Mouse (Mus musculus): ENCODE data around the gene Prr19.

Prr19 gene

GRCm38 (mm10) chr7:25293191-25293739, 7.9 kb upstream of the Prr19 start:
- no peak for DNase-seq

- DNase-seq, result no peak
These were observed 6.7 kb upstream of the Prr19 start for GRCm38 (mm10) chr7:25294495-25294894.

DNA sequence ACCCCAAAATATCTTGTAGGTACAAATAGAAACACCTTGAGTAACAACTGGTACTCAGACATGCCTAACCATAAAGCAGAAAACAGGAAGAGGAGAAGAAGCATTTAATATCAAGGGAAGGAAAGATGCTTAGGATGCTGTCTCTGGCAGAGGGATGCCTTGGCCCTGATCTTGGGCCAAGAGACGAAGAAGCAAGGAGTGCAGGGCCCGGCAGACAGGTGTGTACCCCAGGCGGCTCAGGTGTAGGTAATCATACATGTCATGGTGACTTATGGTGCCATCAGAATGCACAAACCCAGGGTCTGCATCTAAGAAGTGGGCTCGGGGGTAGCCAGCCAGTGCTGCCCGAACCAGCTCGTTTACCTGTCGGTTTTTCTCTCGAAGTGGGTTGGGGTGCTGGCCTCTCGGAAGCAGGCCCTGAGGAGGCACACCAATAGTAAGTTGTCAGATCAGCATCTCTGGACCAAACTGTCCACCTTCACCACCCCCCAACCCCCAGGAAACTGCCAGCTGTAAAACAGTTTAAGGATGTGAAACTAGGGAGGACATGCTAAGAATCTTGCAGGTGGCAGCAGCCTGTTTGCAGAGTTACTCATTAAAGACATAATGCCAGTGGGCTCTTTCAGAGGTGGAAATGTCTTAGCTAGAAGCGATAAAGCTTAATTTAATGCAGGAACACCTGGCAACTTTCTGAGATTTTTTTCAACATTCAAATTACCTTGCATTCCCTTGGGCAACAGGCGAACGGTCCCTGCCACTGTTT, 6.1 kb upstream of the Prr19 start:
- no peak for DNase-seq

DNA sequence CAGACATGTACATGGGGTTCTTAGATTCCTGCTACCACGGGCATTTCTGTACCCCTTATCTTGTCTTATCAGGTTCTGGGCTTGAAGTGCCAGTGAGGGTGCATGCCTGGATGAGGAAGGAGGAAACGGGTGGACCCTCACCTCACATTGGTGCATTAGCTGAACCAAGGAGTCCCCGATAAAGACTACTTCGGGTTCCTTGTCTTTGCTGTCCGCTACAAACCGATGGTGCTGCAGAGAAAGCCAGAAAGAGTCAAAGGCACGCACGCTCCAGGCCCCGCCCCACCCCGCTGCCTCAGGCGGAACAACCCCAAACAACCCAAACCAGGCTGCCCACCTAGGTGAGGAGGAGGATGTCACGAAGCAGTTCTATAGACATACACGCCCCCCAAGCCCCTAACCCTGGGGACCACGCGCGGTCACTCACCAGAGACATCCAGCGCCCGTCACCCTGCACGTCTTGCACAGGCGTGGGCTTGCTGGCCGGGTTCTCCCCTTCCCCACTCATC, 4.2 kb upstream of the Prr19 start:
- DNase-seq, result peak in 1 of 2 experiments; percentile 56

DNA sequence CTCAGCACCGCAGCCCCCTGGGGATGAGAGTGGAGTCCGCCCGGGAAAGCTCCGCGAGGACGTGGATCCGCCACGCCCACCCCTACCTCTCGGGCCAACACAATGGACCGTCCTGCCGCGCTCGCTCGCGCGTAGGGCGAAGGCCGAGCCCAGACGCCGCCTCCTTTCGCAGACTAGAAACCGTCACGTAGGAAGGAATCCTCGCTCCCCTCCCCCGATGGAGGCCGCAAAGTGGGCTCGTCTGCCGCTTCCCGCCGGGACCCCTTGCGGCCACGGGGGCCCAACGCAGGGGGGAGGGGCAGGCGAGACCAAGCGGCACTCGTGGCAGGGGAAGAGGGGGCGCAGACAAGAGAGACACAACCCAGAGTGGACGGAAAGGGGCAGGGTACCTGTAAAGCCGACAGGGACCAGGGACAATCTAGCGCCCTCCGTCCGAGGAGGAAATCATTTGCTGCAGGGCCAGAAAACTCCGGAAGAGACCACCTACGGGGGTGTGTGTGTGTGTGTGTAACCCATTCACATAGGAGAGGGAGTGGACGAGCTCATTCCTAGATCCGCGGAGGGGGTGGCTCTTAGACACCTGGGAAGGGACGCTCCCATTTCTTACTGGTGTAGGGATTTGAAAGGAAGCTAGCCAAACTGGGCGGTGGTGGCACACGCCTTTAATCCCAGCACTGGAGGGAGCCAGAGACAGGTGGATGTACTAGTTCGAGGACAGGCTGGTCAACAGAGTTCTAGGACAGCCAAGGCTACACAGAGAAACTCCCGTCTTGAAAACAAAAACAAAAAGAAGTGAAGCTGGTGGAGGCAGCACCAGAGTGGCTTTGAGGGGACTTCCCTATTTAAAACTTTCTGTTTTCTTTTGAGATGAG, 3.5 kb upstream of the Prr19 start, which contains the start of gene Pafah1b3:
Gene Pafah1b3, minus strand, starts transcription at position 533 of the 872 bp plus-strand sequence.
- peak; percentile 85 to 88 for DNase-seq

GRCm38 (mm10) chr7:25303003-25303684, 1.9 kb downstream of the Prr19 start:
- no peak for DNase-seq

- DNase-seq, result no peak
These were observed 2.4 kb downstream of the Prr19 start for GRCm38 (mm10) chr7:25303685-25304006.

DNA sequence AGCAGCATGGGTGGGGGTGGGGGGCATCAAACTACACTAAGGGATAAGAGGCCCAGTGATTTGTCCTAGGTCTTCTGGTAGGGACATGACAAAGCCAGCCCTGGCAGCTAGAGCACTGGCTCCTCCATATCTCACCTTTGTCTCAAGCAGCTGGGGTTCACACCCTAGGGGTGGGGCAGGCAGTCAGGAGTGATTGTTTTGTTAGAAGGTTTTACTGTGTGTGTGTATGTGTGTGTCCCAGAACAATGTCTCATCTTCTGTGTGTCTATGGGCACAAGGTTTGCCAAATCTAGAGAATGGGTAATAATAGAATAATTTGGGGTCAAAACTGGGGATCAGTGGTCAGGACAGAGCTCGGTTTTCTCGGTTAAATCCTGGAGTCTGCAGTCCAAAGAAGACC, 4.3 kb downstream of the Prr19 start:
- no peak for DNase-seq

DNA sequence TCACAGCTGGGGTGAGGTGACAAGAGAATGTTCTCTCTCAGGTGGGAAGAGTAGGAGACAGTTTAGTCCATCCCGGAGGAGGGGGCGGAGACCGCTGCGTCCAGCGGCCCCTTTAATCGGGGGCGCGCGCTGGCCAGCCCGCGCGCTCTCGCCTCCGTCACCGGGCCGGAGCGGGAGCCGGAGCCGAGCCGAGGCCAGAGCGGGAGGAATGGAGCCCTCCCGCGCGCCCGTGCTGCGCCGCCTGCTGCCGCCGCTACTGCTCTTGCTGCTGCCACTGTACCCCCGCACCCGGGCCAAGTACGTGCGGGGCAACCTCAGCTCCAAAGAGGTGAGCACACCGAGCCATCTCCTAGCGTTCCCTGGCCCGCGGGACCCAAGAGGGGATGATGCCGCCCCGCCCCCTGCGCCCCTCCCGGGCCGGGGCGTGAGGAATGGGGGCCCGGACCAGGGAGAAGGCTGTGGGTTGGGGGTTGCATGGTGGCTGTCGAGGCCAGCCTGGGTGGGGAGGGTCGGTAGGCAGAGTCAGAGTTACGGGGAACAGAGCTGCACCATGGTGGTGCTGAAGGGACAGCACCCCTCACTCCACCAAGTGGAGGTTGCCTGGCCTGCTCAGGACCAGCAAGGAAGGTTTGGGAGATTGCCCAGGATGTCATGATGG, 4.9 kb downstream of the Prr19 start, which contains the start of gene Tmem145:
Gene Tmem145, plus strand, starts transcription at position 151 of the 658 bp plus-strand sequence.
- DNase-seq, result peak in 1 of 2 experiments; percentile 71

- DNase-seq, result no peak
These were observed 5.4 kb downstream of the Prr19 start for GRCm38 (mm10) chr7:25306614-25306996.

- no peak for DNase-seq
These were observed 7.6 kb downstream of the Prr19 start for GRCm38 (mm10) chr7:25308702-25309318.

GRCm38 (mm10) chr7:25309425-25309824, 8.2 kb downstream of the Prr19 start:
- no peak for DNase-seq

DNA sequence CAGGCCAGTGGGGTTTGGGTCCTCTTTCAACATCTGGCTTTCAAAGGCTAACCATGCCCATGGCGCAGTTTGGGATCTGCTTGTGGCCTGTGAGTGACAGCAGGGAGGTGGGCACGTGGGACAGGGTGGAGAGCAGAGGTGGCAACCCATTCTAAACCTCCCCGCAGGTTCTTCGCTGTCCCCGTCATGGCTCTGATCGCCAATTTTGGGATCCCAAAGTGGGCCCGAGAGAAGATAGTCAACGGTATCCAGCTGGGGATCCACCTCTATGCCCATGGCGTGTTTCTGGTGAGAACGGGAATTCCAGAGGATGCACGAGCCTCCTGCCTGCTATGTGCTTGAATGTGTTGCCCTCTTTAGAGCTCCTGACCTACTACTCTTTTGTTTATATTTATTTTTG, 10.0 kb downstream of the Prr19 start:
- DNase-seq, result no peak

DNA sequence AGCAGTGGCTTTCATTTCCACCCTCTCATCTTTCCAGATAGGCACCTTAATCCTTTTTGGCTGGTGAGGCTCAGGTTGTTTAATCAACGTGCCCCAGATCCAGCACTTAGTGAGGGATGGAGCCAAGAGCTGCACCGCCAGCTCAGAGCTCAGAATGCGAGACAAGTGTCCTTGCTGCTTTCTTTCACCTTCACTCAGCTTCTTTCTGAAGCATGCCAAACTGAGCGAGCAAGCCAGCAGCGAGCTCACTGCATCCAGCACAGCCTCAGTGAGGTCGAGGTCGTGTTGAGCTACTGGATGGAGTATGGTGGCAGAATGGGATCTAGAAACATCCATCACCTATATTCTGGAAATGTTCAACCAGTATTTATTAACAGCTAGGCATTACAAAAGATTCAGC, 12.1 kb downstream of the Prr19 start:
- no peak for DNase-seq

GRCm38 (mm10) chr7:25314606-25315305, 13.5 kb downstream of the Prr19 start:
- DNase-seq, result no peak

GRCm38 (mm10) chr7:25315306-25316041, 14.3 kb downstream of the Prr19 start:
- peak in 1 of 2 experiments; percentile 36 for DNase-seq

DNA sequence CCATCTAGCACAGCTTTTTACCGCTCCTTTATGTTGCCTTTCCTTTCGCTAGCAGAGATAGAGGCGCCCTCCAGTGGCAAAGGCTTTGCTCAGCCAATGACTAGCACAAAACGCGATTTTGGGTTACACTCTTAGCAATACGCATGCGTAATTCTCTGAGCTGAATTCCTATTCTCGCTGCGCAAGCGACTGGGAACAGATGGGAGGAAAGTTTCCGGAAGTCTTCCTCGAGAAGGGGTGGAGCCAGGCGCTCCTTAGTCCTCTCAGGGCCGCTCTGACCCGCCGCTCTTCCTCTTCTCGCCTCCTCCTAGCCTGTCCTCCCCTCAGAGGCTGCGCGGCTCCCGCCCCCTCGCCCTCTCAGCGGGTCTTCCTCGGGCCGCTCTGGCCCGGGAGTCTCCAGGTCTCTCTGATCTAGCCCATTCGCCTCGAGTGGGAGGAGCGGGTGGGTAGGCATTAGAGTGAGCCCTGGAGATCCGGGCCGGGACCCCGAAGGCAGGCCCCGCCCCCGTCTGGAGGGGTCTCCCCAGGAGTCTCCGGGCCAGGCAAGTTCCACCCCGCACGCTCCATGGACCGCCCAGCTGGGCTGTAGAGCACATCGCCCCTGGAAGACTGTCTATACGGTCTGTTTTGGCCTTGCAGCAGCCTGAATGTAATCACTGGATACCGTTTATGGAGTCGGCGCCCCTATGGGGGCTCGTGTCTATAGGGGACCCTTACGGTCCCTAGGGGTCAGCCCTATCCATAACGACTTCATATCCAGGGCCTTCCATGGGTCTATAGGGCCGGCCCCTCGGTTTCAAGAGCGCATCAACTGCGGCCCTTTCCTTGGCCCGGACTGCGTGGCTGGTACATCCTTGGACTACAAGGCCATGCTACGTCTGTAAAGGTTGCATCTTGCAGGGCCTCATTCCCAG, 15.6 kb downstream of the Prr19 start, which contains the start of gene Megf8:
Gene Megf8, plus strand, starts transcription at position 633 of the 914 bp plus-strand sequence.
- DNase-seq, result peak; percentile 97 to 99

- no peak for DNase-seq
These were observed 16.3 kb downstream of the Prr19 start for GRCm38 (mm10) chr7:25317446-25317999.

- DNase-seq, result peak in 1 of 2 experiments; percentile 43
These were observed 20.9 kb downstream of the Prr19 start for GRCm38 (mm10) chr7:25322058-25322484.
